Mouse (Mus musculus) retina, postnatal 7 days (tissue): ENCODE results near the gene Dnajb5.
A peak's percentile ranks its signal among the peaks of the same experiment; 100 is the strongest.
"Not testable (repeated sequence)": the region's sequence is repeated elsewhere in the genome, so short reads cannot be mapped to it uniquely, and the experiment has no call there.

Experiments used
- DNase-seq: peaks from one replicate; pipeline ENCODE4 v3.0.0-alpha.2; 2012; ENCODE audit warnings: low read depth, low spot score

Dnajb5 gene

GRCm38 (mm10) chr4:42972952-42973351 is 23.3 kb downstream of the Dnajb5 start:
- no peak for DNase-seq

- no peak for DNase-seq
These were observed 24.3 kb downstream of the Dnajb5 start for GRCm38 (mm10) chr4:42973868-42974267.

GRCm38 (mm10) chr4:42978062-42978461 is 28.4 kb downstream of the Dnajb5 start:
- no peak for DNase-seq

GRCm38 (mm10) chr4:42980467-42980866 is 30.9 kb downstream of the Dnajb5 start:
- DNase-seq, result not testable (repeated sequence)

GRCm38 (mm10) chr4:42988296-42988695 is 38.7 kb downstream of the Dnajb5 start:
- DNase-seq, result no peak

- DNase-seq, result no peak
These were observed 48.4 kb downstream of the Dnajb5 start for GRCm38 (mm10) chr4:42998022-42998421.

- peak; percentile 57 for DNase-seq
These were observed 50.0 kb downstream of the Dnajb5 start for GRCm38 (mm10) chr4:42999451-43000140.

GRCm38 (mm10) chr4:43000141-43000986 is 50.8 kb downstream of the Dnajb5 start, which contains the start of gene Vcp:
Gene Vcp (minus strand): TSS chr4:43000507.
- peak; percentile 98 for DNase-seq

- DNase-seq, result no peak
These were observed 51.7 kb downstream of the Dnajb5 start for GRCm38 (mm10) chr4:43001272-43001671.

- DNase-seq, result no peak
These were observed 53.3 kb downstream of the Dnajb5 start for GRCm38 (mm10) chr4:43002756-43003439.

GRCm38 (mm10) chr4:43004951-43005350 is 55.3 kb downstream of the Dnajb5 start:
- no peak for DNase-seq

- no peak for DNase-seq
These were observed 56.2 kb downstream of the Dnajb5 start for GRCm38 (mm10) chr4:43005765-43006164.
